19 mouse cellular contexts compared by ENCODE assay signal in genomic region chr14:74956234-74956633, GRCm38 (mm10).
"Had no signal": no experiment of that assay in that cellular context is flagged by ENCODE, and none has a peak within 500 bp of the region (broad histone marks: within the 10 kb centered on the region; RNA-seq: fewer than 3 reads in every experiment).

No protein-coding gene starts in this region.

- H3K4me2 ChIP-seq: liver, embryonic 13.5 days; liver, embryonic 15.5 days; lung, embryonic 14.5 days; midbrain, embryonic 12.5 days; neural tube, embryonic 12.5 days; stomach, embryonic 15.5 days had no signal

- H3K9me3 ChIP-seq: liver, embryonic 13.5 days; liver, embryonic 15.5 days; midbrain, embryonic 10.5 days; midbrain, embryonic 12.5 days; neural tube, embryonic 12.5 days; stomach, embryonic 15.5 days had no signal

- H3K4me3 ChIP-seq: liver, embryonic 13.5 days; liver, embryonic 15.5 days; midbrain, embryonic 10.5 days; midbrain, embryonic 12.5 days; neural tube, embryonic 12.5 days; stomach, embryonic 15.5 days had no signal

- H3K27ac ChIP-seq: liver, embryonic 13.5 days; liver, embryonic 15.5 days; midbrain, embryonic 10.5 days; midbrain, embryonic 12.5 days; neural tube, embryonic 12.5 days; stomach, embryonic 15.5 days had no signal

- DNase-seq: liver, embryonic 13.5 days; lung, adult 18-20 months; lung, embryonic 14.5 days; lung, postnatal 10 days; lung, postnatal 4 days; midbrain, embryonic 14.5 days; retina, postnatal 1 day; right cerebral cortex, adult 18-20 months; right cerebral cortex, postnatal 25 days; right cerebral cortex, postnatal 4 days; spleen, adult 18-20 months; thymus, adult 2 months; thymus, postnatal 14 days; thymus, postnatal 36 days had no signal

- H3K36me3 ChIP-seq: liver, embryonic 13.5 days; liver, embryonic 15.5 days; midbrain, embryonic 10.5 days; midbrain, embryonic 12.5 days; neural tube, embryonic 12.5 days; stomach, embryonic 15.5 days had no signal

- H3K27me3 ChIP-seq: liver, embryonic 15.5 days; midbrain, embryonic 12.5 days; neural tube, embryonic 12.5 days; stomach, embryonic 15.5 days had no signal

- H3K9ac ChIP-seq: liver, embryonic 13.5 days; liver, embryonic 15.5 days; lung, embryonic 14.5 days; midbrain, embryonic 12.5 days; neural tube, embryonic 12.5 days; stomach, embryonic 15.5 days had no signal

- H3K4me1 ChIP-seq: liver, embryonic 13.5 days; liver, embryonic 15.5 days; midbrain, embryonic 10.5 days; midbrain, embryonic 12.5 days; neural tube, embryonic 12.5 days; stomach, embryonic 15.5 days had no signal
